Mouse (Mus musculus): ENCODE measurements at regions not wholly inside any gene's neighbourhood (a gene's known extent, or its start where the extent isn't known, plus 50 kb on each side); places are given as distances from the start of the nearest gene placed in this dataset.

- no peak for ATAC-seq (ENCODE audit: insufficient read depth)
- H3K9ac ChIP-seq, result no peak overlapping the region
- H3K27me3 ChIP-seq, result no peaks in the 10 kb centered on the region
- H3K4me1 ChIP-seq (replicated peaks), result no peaks in the 10 kb centered on the region
- 74% methylated on average over 2 of the region's 2 CpGs for WGBS (ENCODE audit: insufficient replicate concordance)
- H3K4me3 ChIP-seq (replicated peaks), result no peak overlapping the region
- no peaks in the 10 kb centered on the region for H3K9me3 ChIP-seq (replicated peaks)
- H3K36me3 ChIP-seq (replicated peaks), result no peaks in the 10 kb centered on the region
- no peak overlapping the region for H3K27ac ChIP-seq (replicated peaks)
- H3K4me2 ChIP-seq, result no peak overlapping the region
Measured at GRCm38 (mm10) chr3:57228400-57228799, 73.4 kb downstream of the Tm4sf1 start.

- Histone ChIP-seq H3K27me3 (no peaks in the 10 kb centered on the region), H3K36me3 (replicated peaks) (no peaks in the 10 kb centered on the region), H3K4me3 (replicated peaks) (no peak overlapping the region), H3K4me1 (replicated peaks) (no peaks in the 10 kb centered on the region), H3K27ac (replicated peaks) (no peak overlapping the region), H3K9ac (no peak overlapping the region), H3K4me2 (no peak overlapping the region), H3K9me3 (replicated peaks) (no peaks in the 10 kb centered on the region)
- ATAC-seq (ENCODE audit: insufficient read depth), result no peak
- WGBS (ENCODE audit: insufficient replicate concordance), result 52% methylated on average over 2 of the region's 2 CpGs
Measured at GRCm38 (mm10) chr3:57223773-57224172, 78.0 kb downstream of the Tm4sf1 start.

DNA sequence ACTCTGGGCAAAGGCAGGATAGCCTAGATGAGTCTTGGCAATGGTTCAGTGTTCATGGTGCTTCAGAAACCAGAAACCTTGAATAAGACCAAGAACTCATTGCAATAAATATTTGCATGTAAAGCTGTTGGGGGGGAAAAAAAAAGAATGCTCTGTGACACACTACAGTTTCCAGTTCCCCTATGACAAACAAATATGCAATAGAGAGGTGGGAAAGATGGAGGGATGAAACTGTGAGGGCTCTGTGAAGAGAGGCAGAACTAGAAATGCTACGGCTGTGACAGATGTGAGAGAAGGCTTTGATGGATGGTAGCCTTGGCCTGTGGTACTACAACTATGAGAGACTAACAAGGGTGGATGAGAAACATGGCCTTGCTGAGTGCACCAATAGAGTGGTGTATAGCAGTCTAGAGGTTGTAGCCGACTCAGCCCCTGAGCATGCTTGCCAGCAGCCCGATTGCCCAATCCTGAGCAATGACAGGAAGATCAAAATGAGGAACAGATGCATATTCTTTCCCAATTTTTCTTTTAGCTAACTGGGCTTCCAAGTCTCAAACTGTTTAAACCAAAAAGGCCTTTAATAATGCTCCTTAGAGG, 79.4 kb downstream of the Tm4sf1 start:
- H3K9me3 ChIP-seq (replicated peaks), result no peaks in the 10 kb centered on the region
- H3K27ac ChIP-seq (replicated peaks), result no peak overlapping the region
- H3K9ac ChIP-seq, result no peak overlapping the region
- no peaks in the 10 kb centered on the region for H3K27me3 ChIP-seq
- ATAC-seq (ENCODE audit: insufficient read depth), result no peak
- H3K4me3 ChIP-seq (replicated peaks), result no peak overlapping the region
- no peaks in the 10 kb centered on the region for H3K36me3 ChIP-seq (replicated peaks)
- H3K4me2 ChIP-seq, result no peak overlapping the region
- 61% methylated on average over 3 of the region's 3 CpGs for WGBS (ENCODE audit: insufficient replicate concordance)
- no peaks in the 10 kb centered on the region for H3K4me1 ChIP-seq (replicated peaks)

- Histone ChIP-seq H3K4me3 (replicated peaks) (no peak overlapping the region), H3K4me1 (replicated peaks) (no peaks in the 10 kb centered on the region), H3K9ac (no peak overlapping the region), H3K36me3 (replicated peaks) (no peaks in the 10 kb centered on the region), H3K9me3 (replicated peaks) (no peaks in the 10 kb centered on the region), H3K27ac (replicated peaks) (no peak overlapping the region), H3K27me3 (no peaks in the 10 kb centered on the region), H3K4me2 (no peak overlapping the region)
- no peak for ATAC-seq (ENCODE audit: insufficient read depth)
- WGBS (ENCODE audit: insufficient replicate concordance), result 47% methylated on average over 3 of the region's 3 CpGs
Measured at GRCm38 (mm10) chr3:57218431-57218830, 83.4 kb downstream of the Tm4sf1 start.

- Histone ChIP-seq H3K27me3 (no peaks in the 10 kb centered on the region), H3K4me2 (no peak overlapping the region), H3K9me3 (replicated peaks) (no peaks in the 10 kb centered on the region), H3K4me3 (replicated peaks) (no peak overlapping the region), H3K27ac (replicated peaks) (no peak overlapping the region), H3K4me1 (replicated peaks) (no peaks in the 10 kb centered on the region), H3K9ac (no peak overlapping the region), H3K36me3 (replicated peaks) (no peaks in the 10 kb centered on the region)
- no peak for ATAC-seq (ENCODE audit: insufficient read depth)
- 20% methylated on average over 3 of the region's 3 CpGs for WGBS (ENCODE audit: insufficient replicate concordance)
Measured at GRCm38 (mm10) chr3:57204066-57204723, 97.6 kb downstream of the Tm4sf1 start.

- H3K9me3 ChIP-seq (replicated peaks), result no peaks in the 10 kb centered on the region
- H3K4me3 ChIP-seq (replicated peaks), result no peak overlapping the region
- H3K9ac ChIP-seq, result no peak overlapping the region
- H3K36me3 ChIP-seq (replicated peaks), result no peaks in the 10 kb centered on the region
- ATAC-seq (ENCODE audit: insufficient read depth), result no peak
- 63% methylated on average over 4 of the region's 4 CpGs for WGBS (ENCODE audit: insufficient replicate concordance)
- no peaks in the 10 kb centered on the region for H3K4me1 ChIP-seq (replicated peaks)
- no peak overlapping the region for H3K27ac ChIP-seq (replicated peaks)
- H3K27me3 ChIP-seq, result no peaks in the 10 kb centered on the region
- no peak overlapping the region for H3K4me2 ChIP-seq
Measured at GRCm38 (mm10) chr3:57203418-57203817, 98.4 kb downstream of the Tm4sf1 start.

- Histone ChIP-seq H3K9me3 (replicated peaks) (no peaks in the 10 kb centered on the region), H3K27ac (replicated peaks) (no peak overlapping the region), H3K36me3 (replicated peaks) (no peaks in the 10 kb centered on the region), H3K27me3 (no peaks in the 10 kb centered on the region), H3K4me3 (replicated peaks) (no peak overlapping the region), H3K9ac (no peak overlapping the region), H3K4me1 (replicated peaks) (no peaks in the 10 kb centered on the region), H3K4me2 (no peak overlapping the region)
- 29% methylated on average over 4 of the region's 4 CpGs for WGBS (ENCODE audit: insufficient replicate concordance)
- ATAC-seq (ENCODE audit: insufficient read depth), result no peak
Measured at GRCm38 (mm10) chr3:57181587-57181986, 120.2 kb downstream of the Tm4sf1 start.

- no peak for ATAC-seq (ENCODE audit: insufficient read depth)
- Histone ChIP-seq H3K4me2 (no peak overlapping the region), H3K27ac (replicated peaks) (no peak overlapping the region), H3K9me3 (replicated peaks) (no peaks in the 10 kb centered on the region), H3K36me3 (replicated peaks) (no peaks in the 10 kb centered on the region), H3K4me1 (replicated peaks) (no peaks in the 10 kb centered on the region), H3K9ac (no peak overlapping the region), H3K4me3 (replicated peaks) (no peak overlapping the region), H3K27me3 (no peaks in the 10 kb centered on the region)
- WGBS (ENCODE audit: insufficient replicate concordance), result 46% methylated on average over 4 of the region's 4 CpGs
Measured at GRCm38 (mm10) chr3:57153177-57153948, 148.4 kb downstream of the Tm4sf1 start.

DNA sequence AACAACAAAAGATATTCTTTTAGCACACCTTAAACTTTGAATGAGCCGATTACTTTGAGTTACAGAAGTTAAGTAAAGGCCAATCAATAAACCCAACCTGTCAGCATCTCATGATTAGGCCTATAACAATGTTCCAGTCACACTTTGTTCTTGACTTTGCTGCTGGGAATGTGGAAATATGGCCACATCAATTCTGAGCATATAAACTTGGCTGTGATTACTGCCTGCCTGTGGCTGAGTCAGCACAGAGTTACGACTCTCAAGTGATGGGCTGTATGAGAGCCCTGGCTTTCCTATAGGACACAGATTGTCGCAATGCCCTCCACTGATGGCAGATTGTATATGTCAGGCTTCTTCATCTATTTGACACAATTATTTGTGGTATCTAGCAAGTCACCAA, 152.6 kb downstream of the Tm4sf1 start:
- H3K9me3 ChIP-seq (replicated peaks), result no peaks in the 10 kb centered on the region
- H3K4me1 ChIP-seq (replicated peaks), result no peaks in the 10 kb centered on the region
- 57% methylated on average over 3 of the region's 3 CpGs for WGBS (ENCODE audit: insufficient replicate concordance)
- H3K27me3 ChIP-seq, result no peaks in the 10 kb centered on the region
- no peak overlapping the region for H3K9ac ChIP-seq
- no peak overlapping the region for H3K4me3 ChIP-seq (replicated peaks)
- no peak for ATAC-seq (ENCODE audit: insufficient read depth)
- H3K36me3 ChIP-seq (replicated peaks), result no peaks in the 10 kb centered on the region
- no peak overlapping the region for H3K27ac ChIP-seq (replicated peaks)
- H3K4me2 ChIP-seq, result no peak overlapping the region

DNA sequence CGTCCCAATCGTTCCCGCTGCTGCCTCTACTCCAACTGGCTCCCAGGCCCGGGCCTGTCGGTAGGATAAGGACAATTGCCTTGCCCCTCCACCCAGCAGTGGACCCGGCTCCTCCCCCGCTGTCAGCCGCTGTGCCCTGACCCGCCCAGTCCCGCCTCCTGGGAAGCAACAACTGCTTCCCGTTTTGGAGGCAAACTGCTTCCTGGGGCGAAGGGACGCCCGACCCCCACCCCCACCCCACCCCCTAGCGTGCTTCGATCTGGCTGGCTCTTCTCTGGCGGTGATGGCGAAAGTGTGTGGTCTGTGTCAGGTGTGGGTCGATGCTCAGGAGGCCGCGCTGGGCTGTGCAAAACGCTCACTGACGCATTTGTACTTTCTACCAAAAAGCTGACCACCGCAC, 164.9 kb downstream of the Tm4sf1 start:
- Histone ChIP-seq H3K4me3 (replicated peaks) (no peak overlapping the region), H3K27ac (replicated peaks) (no peak overlapping the region), H3K9ac (no peak overlapping the region), H3K27me3 (no peaks in the 10 kb centered on the region), H3K9me3 (replicated peaks) (no peaks in the 10 kb centered on the region), H3K36me3 (replicated peaks) (no peaks in the 10 kb centered on the region), H3K4me1 (replicated peaks) (no peaks in the 10 kb centered on the region), H3K4me2 (peak overlapping the region; percentile 33)
- WGBS (ENCODE audit: insufficient replicate concordance), result 21% methylated on average over 24 of the region's 24 CpGs
- ATAC-seq (ENCODE audit: insufficient read depth), result no peak

DNA sequence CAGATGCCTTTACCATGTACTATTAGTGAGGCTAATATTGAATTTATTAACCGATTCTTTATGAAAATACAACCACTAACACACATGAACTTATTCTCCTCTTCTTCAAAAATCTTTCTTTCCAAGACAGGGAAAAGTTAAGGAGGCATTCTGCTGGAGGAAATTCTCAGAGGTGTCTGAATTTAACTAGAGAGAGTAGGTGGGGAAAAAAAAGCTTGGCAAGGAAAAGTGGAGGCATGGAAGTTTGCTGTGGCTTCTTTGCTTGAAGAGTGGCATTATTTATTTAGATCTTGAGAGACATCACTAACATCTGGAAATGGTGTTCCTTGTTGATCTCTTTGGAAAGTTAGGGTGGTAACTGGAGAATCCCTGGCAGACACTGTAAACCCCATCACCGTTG, 173.2 kb downstream of the Tm4sf1 start:
- H3K9ac ChIP-seq, result no peak overlapping the region
- no peaks in the 10 kb centered on the region for H3K36me3 ChIP-seq (replicated peaks)
- no peak overlapping the region for H3K4me3 ChIP-seq (replicated peaks)
- no peaks in the 10 kb centered on the region for H3K27me3 ChIP-seq
- WGBS (ENCODE audit: insufficient replicate concordance), result 56% methylated on average over 2 of the region's 2 CpGs
- no peak for ATAC-seq (ENCODE audit: insufficient read depth)
- H3K9me3 ChIP-seq (replicated peaks), result no peaks in the 10 kb centered on the region
- H3K27ac ChIP-seq (replicated peaks), result no peak overlapping the region
- H3K4me1 ChIP-seq (replicated peaks), result no peaks in the 10 kb centered on the region
- H3K4me2 ChIP-seq, result no peak overlapping the region

Data from liver, embryonic 15.5 days (tissue).